Mouse (Mus musculus) heart, adult 2 months (tissue): Measurements from ENCODE around the gene Plekhh3. TPM values are rescaled to one million over a fixed set of nuclear protein-coding genes. Genes with fewer than 3 reads are reported as not detected.

Experiments used
- DNase-seq, 2 experiments: peaks; one replicate each; pipeline ENCODE4 v3.0.0; 2021
- H3K27ac ChIP-seq: fragments of 200-600 bp; 2 replicates; pipeline ENCODE4 v1.8.1; 2022
- H3K27me3 ChIP-seq: fragments of 200-500 bp; 2 replicates; pipeline ENCODE4 v1.6.1; 2012; ENCODE audit warnings: mild to moderate bottlenecking, low read length, inconsistent platforms, mixed read lengths; ENCODE audit not compliant: control insufficient read depth, insufficient read depth
- H3K36me3 ChIP-seq: fragments of 200-500 bp; 2 replicates; pipeline ENCODE4 v1.6.1; 2012; ENCODE audit warnings: low read length, inconsistent platforms; ENCODE audit not compliant: control insufficient read depth, insufficient read depth
- H3K4me1 ChIP-seq: fragments of 200-500 bp; 2 replicates; pipeline ENCODE4 v1.6.1; 2011; ENCODE audit warnings: low read length; ENCODE audit not compliant: control insufficient read depth, insufficient read depth
- H3K4me3 ChIP-seq: fragments of 200-600 bp; 2 replicates; pipeline ENCODE4 v1.8.1; 2022
- H3K79me2 ChIP-seq: fragments of 200-500 bp; replicated peaks from 2 replicates; pipeline ENCODE4 v1.6.1; 2012; ENCODE audit warnings: mild to moderate bottlenecking, inconsistent platforms, low read length, moderate library complexity, mixed read lengths; ENCODE audit not compliant: control insufficient read depth, insufficient read depth
- H3K9ac ChIP-seq: fragments of 200-500 bp; 2 replicates; pipeline ENCODE4 v1.6.1; 2012; ENCODE audit warnings: low read depth, mild to moderate bottlenecking, control low read depth, inconsistent platforms, low read length, mixed read lengths
- CTCF ChIP-seq: fragments of 200-600 bp; IDR thresholded peaks from 2 replicates; pipeline ENCODE4 v1.8.1; 2022; ENCODE audit warnings: antibody characterized with exemption, mild to moderate bottlenecking, moderate library complexity
- EP300 ChIP-seq: fragments of 200-500 bp; IDR thresholded peaks from 2 replicates; pipeline ENCODE4 v1.6.1; 2011; ENCODE audit warnings: low read depth, low read length, control low read depth; ENCODE audit not compliant: insufficient read depth
- POLR2A ChIP-seq: fragments of 200-500 bp; IDR thresholded peaks from 2 replicates; pipeline ENCODE4 v1.6.1; 2011; ENCODE audit warnings: mild to moderate bottlenecking, low read depth, low read length, control low read depth; ENCODE audit not compliant: insufficient read depth
- WGBS: fragments of 180-500 bp; shearing (Covaris S2); methylation state at CpG from one replicate; pipeline ENCODE4 v1.1.7; 2018; 5-methylcytosine and 5-hydroxymethylcytosine counted together
- intact Hi-C: fragments of 180-260 bp; cut with DNase I; formaldehyde crosslinking; loops from one replicate; pipeline ENCODE4 v1.15.1; 2025
- polyA plus RNA-seq: library from polyadenylated mRNA; depleted of rRNA; stranded (reverse); fragments of >200 nt; gene quantifications from 2 replicates; pipeline ENCODE4 v1.2.3, GENCODE M21; 2012
- total RNA-seq, 2 experiments: library from RNA; stranded (reverse); gene quantifications; 2 replicates each; pipeline ENCODE4 v1.2.3; 2021

The Plekhh3 gene
- total and polyA plus RNA-seq, 3 experiments: 14.3 to 28.1 (median 26.7) TPM

DNA sequence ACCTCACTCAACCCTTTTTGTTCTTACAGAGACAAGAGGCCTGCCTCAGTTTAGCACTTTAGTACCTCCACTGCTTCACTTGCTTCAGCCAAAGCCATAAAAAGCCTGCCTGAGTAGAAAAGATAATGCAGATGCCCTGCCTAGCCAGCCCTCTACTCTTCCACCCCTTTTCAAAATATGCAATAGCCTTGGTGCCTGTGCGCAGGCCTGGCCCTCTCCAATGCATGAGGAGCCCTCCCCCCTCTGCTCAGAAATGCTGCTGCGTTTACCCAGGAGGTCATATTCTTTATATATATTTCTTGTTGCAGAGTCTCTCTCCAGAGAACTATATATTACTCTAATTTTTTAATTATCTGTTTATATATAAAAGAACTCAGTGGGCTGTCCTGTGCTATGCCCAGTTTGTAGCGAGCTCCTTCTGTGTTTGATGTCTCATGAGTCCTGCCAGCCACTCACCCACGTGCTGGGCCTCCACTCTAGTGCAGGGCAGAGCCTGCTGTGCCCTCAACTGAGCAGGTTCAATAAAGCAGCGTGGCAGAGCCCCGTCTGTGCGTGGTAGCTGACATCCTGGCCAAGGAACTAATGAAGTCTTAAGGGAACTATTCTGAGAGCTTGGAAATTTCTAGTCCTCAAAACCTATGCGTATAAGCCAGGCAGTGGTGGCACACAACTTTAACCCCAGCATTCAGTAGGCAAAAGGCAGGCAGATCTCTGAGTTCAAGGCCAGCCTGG, 19.2 kb upstream of the Plekhh3 start:
- Histone ChIP-seq H3K27me3 (no peaks in the 10 kb centered on the region), H3K27ac (peak overlapping the region; percentile 36), H3K4me1 (peaks cover under 1% of the 10 kb centered on the region), H3K4me3 (no peak overlapping the region), H3K9ac (no peak overlapping the region), H3K36me3 (no peaks in the 10 kb centered on the region; the same call in 1 of the 2 replicates), H3K79me2 (no peaks in the 10 kb centered on the region)
- 59% methylated on average over 8 of the region's 8 CpGs for WGBS
- DNase-seq: no peak
- intact Hi-C loops: no loop called here
- no peak for TF ChIP-seq EP300
- no peak for TF ChIP-seq CTCF
- no peak for TF ChIP-seq POLR2A

DNA sequence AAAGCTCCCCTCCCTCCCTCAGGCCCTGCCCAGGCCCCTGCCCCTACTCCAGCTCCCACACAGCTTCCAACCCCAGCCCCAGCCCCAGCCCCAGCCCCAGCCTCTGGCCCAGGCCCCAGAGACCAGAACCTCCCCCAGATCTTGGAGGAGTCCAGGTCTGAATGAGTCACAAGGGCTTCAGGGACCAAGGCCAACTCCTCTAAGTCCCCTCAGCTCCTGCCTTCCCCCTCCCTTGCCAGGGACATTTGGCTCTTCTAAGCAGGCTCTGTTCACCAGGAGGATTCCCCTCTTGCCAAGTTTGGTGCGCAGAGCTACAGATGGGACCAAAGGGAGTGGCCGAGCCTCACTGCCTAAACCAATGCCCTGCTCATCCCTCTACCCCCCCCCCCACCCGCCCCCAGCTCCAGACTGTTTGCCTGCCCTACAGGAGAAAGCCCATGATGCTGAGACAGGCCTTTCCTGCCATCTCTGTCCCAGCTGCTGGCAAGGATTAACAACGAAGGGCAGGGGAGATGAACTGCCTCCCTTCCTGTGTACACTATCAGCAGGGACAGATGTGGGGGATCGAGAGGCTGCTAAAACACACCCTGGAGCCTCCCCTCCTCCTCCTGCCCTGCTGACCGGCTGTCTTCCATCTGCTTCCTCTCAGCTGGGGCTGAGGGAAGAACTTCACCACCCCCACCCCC, 18.5 kb upstream of the Plekhh3 start:
- TF ChIP-seq EP300: no peak
- no peak for TF ChIP-seq POLR2A
- TF ChIP-seq CTCF: no peak
- Histone ChIP-seq H3K4me1 (no peaks in the 10 kb centered on the region; the same call in 1 of the 2 replicates), H3K27me3 (no peaks in the 10 kb centered on the region), H3K27ac (peak overlapping the region; percentile 47), H3K36me3 (no peaks in the 10 kb centered on the region; the same call in 1 of the 2 replicates), H3K79me2 (no peaks in the 10 kb centered on the region), H3K4me3 (no peak overlapping the region), H3K9ac (no peak overlapping the region)
- WGBS: 17% methylated on average over 6 of the region's 6 CpGs
- intact Hi-C loops: no loop called here
- peak; percentile 62 to 82 for DNase-seq

DNA sequence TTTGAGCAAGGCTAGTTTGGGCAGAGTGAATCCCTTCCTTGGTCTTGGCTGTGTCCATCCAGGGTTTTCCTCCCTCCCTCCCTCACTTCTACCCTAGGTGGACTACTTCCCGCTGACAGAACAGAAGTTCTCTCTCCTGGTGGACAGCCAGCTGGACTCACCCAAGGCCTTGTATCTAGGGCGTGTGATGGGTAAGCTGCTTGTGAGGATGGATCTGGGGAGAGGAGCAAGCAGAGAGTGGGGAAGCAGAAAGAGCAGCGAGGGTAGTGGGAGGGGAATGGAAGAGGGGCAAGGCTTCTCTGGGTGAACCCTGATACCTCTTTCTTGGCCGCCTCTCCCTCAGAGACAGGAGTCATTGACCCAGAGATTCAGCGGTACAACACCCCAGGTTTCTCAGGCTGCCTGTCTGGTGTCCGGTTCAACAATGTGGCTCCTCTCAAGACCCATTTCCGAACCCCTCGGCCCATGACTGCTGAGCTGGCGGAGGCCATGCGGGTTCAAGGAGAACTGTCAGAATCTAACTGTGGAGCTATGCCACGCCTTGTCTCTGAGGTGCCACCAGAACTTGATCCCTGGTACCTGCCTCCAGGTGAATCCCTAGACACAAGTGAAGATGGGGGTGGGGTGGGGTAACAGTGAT, 17.1 kb upstream of the Plekhh3 start:
- H3K9ac ChIP-seq: no peak overlapping the region
- no peaks in the 10 kb centered on the region for H3K79me2 ChIP-seq
- no peaks in the 10 kb centered on the region for H3K27me3 ChIP-seq
- no peak for DNase-seq
- H3K4me1 ChIP-seq: no peaks in the 10 kb centered on the region; the same call in 1 of the 2 replicates
- no peaks in the 10 kb centered on the region for H3K36me3 ChIP-seq
- intact Hi-C loops: no loop called here
- TF ChIP-seq CTCF: no peak
- TF ChIP-seq POLR2A: no peak
- no peak for TF ChIP-seq EP300
- WGBS: 82% methylated on average over 11 of the region's 11 CpGs
- no peak overlapping the region for H3K4me3 ChIP-seq
- H3K27ac ChIP-seq: no peak overlapping the region

DNA sequence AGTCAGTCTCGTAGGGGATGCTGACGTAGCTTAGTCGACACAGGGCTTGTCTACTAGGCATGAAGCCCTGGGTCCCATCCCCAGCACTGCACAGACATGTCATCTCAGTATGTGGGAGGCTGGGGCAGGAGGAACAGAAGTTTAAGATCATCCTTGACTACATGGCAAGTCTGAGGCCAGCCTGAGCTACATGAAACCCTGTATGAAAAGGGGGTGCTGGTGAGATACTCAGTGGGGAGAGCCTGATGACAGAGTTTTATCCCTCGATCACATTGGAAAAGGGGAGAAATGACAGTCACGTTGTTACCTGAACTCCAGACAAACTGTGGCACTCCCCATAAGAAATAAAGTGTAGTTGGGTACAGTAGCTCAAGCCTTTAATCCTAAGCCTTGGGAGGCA, 16.4 kb upstream of the Plekhh3 start:
- TF ChIP-seq EP300 (no peak), POLR2A (no peak), CTCF (no peak)
- WGBS: 95% methylated on average over 5 of the region's 5 CpGs
- intact Hi-C loops: no loop called here
- H3K27ac ChIP-seq: no peak overlapping the region
- H3K27me3 ChIP-seq: no peaks in the 10 kb centered on the region
- no peaks in the 10 kb centered on the region for H3K79me2 ChIP-seq
- no peak for DNase-seq
- H3K9ac ChIP-seq: no peak overlapping the region
- H3K4me3 ChIP-seq: no peak overlapping the region
- H3K4me1 ChIP-seq: no peaks in the 10 kb centered on the region; the same call in 1 of the 2 replicates
- H3K36me3 ChIP-seq: no peaks in the 10 kb centered on the region

DNA sequence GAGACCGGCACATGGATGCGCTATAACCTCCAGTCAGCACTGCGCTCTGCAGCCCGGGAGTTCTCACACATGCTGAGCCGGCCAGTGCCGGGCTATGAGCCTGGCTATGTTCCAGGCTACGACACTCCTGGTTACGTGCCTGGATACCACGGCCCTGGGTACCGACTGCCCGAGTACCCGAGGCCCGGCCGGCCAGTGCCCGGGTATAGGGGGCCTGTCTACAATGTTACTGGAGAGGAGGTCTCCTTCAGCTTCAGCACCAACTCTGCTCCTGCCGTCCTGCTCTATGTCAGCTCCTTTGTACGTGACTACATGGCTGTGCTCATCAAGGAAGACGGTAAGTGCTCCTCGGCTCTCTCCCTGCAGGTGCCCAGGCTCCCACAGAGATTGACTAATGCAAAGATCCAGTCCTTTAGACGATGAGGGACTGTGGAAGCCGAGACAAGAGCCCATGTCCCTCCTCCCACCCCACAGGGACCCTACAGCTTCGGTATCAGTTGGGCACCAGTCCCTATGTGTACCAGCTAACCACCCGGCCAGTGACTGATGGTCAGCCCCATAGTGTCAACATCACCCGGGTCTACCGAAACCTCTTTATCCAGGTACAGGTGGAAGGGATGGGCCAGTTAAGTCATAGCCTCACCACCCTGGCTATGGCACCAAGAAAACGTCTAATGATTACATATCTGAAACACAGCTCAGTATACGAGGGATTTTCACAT, 15.5 kb upstream of the Plekhh3 start:
- 88% methylated on average over 27 of the region's 27 CpGs for WGBS

More for the DNA sequence above, 15.5 kb upstream of the Plekhh3 start:
- TF ChIP-seq POLR2A (no peak), EP300 (no peak), CTCF (no peak)
- Histone ChIP-seq H3K9ac (no peak overlapping the region), H3K27me3 (no peaks in the 10 kb centered on the region), H3K27ac (no peak overlapping the region), H3K4me3 (no peak overlapping the region), H3K36me3 (no peaks in the 10 kb centered on the region), H3K4me1 (no peaks in the 10 kb centered on the region; the same call in 1 of the 2 replicates), H3K79me2 (no peaks in the 10 kb centered on the region)
- no peak for DNase-seq
- intact Hi-C loops: no loop called here
